Mouse (Mus musculus): ENCODE results near the gene Snd1. TPM values are rescaled to one million over a fixed set of nuclear protein-coding genes. Genes with fewer than 3 reads are reported as not detected.

Gene Snd1
- polyA plus RNA-seq, 1 experiment from 2014 or later, result 34.9 TPM

- no peak for DNase-seq
- no peak overlapping the region for H3K27ac ChIP-seq (ENCODE audit: low read depth)
- ATAC-seq, result no peak
These were observed 4.8 kb upstream of the Snd1 start for GRCm38 (mm10) chr6:28470017-28470602.

GRCm38 (mm10) chr6:28470621-28471020 is 4.3 kb upstream of the Snd1 start:
- H3K27me3 ChIP-seq (ENCODE audit: insufficient read depth, low read length), result no peaks in the 10 kb centered on the region
- no peak overlapping the region for H3K4me2 ChIP-seq (ENCODE audit: low read depth, low read length)
- TF ChIP-seq CTCF (IDR thresholded peaks at IDR 0.05; ENCODE audit: low read depth) (no peak), EP300 (IDR thresholded peaks at IDR 0.05; ENCODE audit: low read depth) (no peak)
- H3K27ac ChIP-seq (ENCODE audit: low read depth), result no peak overlapping the region
- no peaks in the 10 kb centered on the region for H3K9me3 ChIP-seq (ENCODE audit: low read length)
- H3K36me3 ChIP-seq (replicated peaks; ENCODE audit: insufficient read depth, low read length), result no peaks in the 10 kb centered on the region
- no peak for ATAC-seq
- H3K9ac ChIP-seq (replicated peaks), result no peak overlapping the region
- 71% methylated on average over 5 of the region's 5 CpGs for WGBS (ENCODE audit: insufficient replicate concordance)
- no peak for DNase-seq
- peaks cover 9% of the 10 kb centered on the region for H3K4me1 ChIP-seq (ENCODE audit: insufficient read depth)
- no peak overlapping the region for H3K4me3 ChIP-seq (ENCODE audit: low read depth, low read length)

More at GRCm38 (mm10) chr6:28470017-28470602, 4.8 kb upstream of the Snd1 start:
- H3K4me2 ChIP-seq (ENCODE audit: low read depth, low read length), result no peak overlapping the region
- H3K27me3 ChIP-seq (ENCODE audit: insufficient read depth, low read length), result no peaks in the 10 kb centered on the region
- H3K36me3 ChIP-seq (replicated peaks; ENCODE audit: insufficient read depth, low read length), result no peaks in the 10 kb centered on the region
- no peaks in the 10 kb centered on the region for H3K9me3 ChIP-seq (ENCODE audit: low read length)
- no peak overlapping the region for H3K4me3 ChIP-seq (ENCODE audit: low read depth, low read length)
- peaks cover 9% of the 10 kb centered on the region for H3K4me1 ChIP-seq (ENCODE audit: insufficient read depth)
- no peak overlapping the region for H3K9ac ChIP-seq (replicated peaks)
- 56% methylated on average over 4 of the region's 4 CpGs for WGBS (ENCODE audit: insufficient replicate concordance)
- TF ChIP-seq EP300 (IDR thresholded peaks at IDR 0.05; ENCODE audit: low read depth) (no peak), CTCF (IDR thresholded peaks at IDR 0.05; ENCODE audit: low read depth) (no peak)

GRCm38 (mm10) chr6:28471284-28472035 is 3.5 kb upstream of the Snd1 start:
- DNase-seq (no peak), ATAC-seq (no peak)
- WGBS (ENCODE audit: insufficient replicate concordance), result 79% methylated on average over 9 of the region's 9 CpGs
- no peaks in the 10 kb centered on the region for H3K36me3 ChIP-seq (replicated peaks; ENCODE audit: insufficient read depth, low read length)
- no peak overlapping the region for H3K4me2 ChIP-seq (ENCODE audit: low read depth, low read length)
- no peaks in the 10 kb centered on the region for H3K27me3 ChIP-seq (ENCODE audit: insufficient read depth, low read length)
- no peak overlapping the region for H3K27ac ChIP-seq (ENCODE audit: low read depth)
- no peak for TF ChIP-seq EP300 (IDR thresholded peaks at IDR 0.05; ENCODE audit: low read depth)
- no peak for TF ChIP-seq CTCF (IDR thresholded peaks at IDR 0.05; ENCODE audit: low read depth)
- no peak overlapping the region for H3K9ac ChIP-seq (replicated peaks)
- H3K4me1 ChIP-seq (ENCODE audit: insufficient read depth), result peaks cover 9% of the 10 kb centered on the region
- no peak overlapping the region for H3K4me3 ChIP-seq (ENCODE audit: low read depth, low read length)
- no peaks in the 10 kb centered on the region for H3K9me3 ChIP-seq (ENCODE audit: low read length)

GRCm38 (mm10) chr6:28474211-28474610 is 728 bp upstream of the Snd1 start:
- TF ChIP-seq EP300 (IDR thresholded peaks at IDR 0.05; ENCODE audit: low read depth) (no peak), CTCF (IDR thresholded peaks at IDR 0.05; ENCODE audit: low read depth) (no peak)
- H3K9ac ChIP-seq (replicated peaks), result no peak overlapping the region
- ATAC-seq (no peak), DNase-seq (no peak)
- no peaks in the 10 kb centered on the region for H3K9me3 ChIP-seq (ENCODE audit: low read length)
- 79% methylated on average over 4 of the region's 4 CpGs for WGBS (ENCODE audit: insufficient replicate concordance)
- H3K36me3 ChIP-seq (replicated peaks; ENCODE audit: insufficient read depth, low read length), result no peaks in the 10 kb centered on the region
- peaks cover 12% of the 10 kb centered on the region for H3K4me1 ChIP-seq (ENCODE audit: insufficient read depth)
- H3K27me3 ChIP-seq (ENCODE audit: insufficient read depth, low read length), result no peaks in the 10 kb centered on the region
- H3K27ac ChIP-seq (ENCODE audit: low read depth), result no peak overlapping the region
- H3K4me2 ChIP-seq (ENCODE audit: low read depth, low read length), result no peak overlapping the region
- H3K4me3 ChIP-seq (ENCODE audit: low read depth, low read length), result no peak overlapping the region

GRCm38 (mm10) chr6:28479865-28480751 is 5.2 kb downstream of the Snd1 start:
- H3K9ac ChIP-seq (replicated peaks), result peak overlapping the region; percentile 88
- H3K27me3 ChIP-seq (ENCODE audit: insufficient read depth, low read length), result no peaks in the 10 kb centered on the region
- no peaks in the 10 kb centered on the region for H3K9me3 ChIP-seq (ENCODE audit: low read length)
- H3K27ac ChIP-seq (ENCODE audit: low read depth), result peak overlapping the region; percentile 90
- DNase-seq (peak; percentile 98), ATAC-seq (peak; percentile 98)
- no peaks in the 10 kb centered on the region for H3K36me3 ChIP-seq (replicated peaks; ENCODE audit: insufficient read depth, low read length)
- TF ChIP-seq EP300 (IDR thresholded peaks at IDR 0.05; ENCODE audit: low read depth) (no peak; the same call in none of the 2 replicates), CTCF (IDR thresholded peaks at IDR 0.05; ENCODE audit: low read depth) (peak; percentile 13)
- H3K4me1 ChIP-seq (ENCODE audit: insufficient read depth), result peaks cover 31% of the 10 kb centered on the region
- under 1% methylated on average over 67 of the region's 68 CpGs for WGBS (ENCODE audit: insufficient replicate concordance)
- H3K4me2 ChIP-seq (ENCODE audit: low read depth, low read length), result peak overlapping the region; percentile 99
- peak overlapping the region; percentile 91 for H3K4me3 ChIP-seq (ENCODE audit: low read depth, low read length)

All from liver, postnatal 0 days (tissue).